Comparison of ENCODE assay signal across 8 mouse cellular contexts in the genomic region with DNA sequence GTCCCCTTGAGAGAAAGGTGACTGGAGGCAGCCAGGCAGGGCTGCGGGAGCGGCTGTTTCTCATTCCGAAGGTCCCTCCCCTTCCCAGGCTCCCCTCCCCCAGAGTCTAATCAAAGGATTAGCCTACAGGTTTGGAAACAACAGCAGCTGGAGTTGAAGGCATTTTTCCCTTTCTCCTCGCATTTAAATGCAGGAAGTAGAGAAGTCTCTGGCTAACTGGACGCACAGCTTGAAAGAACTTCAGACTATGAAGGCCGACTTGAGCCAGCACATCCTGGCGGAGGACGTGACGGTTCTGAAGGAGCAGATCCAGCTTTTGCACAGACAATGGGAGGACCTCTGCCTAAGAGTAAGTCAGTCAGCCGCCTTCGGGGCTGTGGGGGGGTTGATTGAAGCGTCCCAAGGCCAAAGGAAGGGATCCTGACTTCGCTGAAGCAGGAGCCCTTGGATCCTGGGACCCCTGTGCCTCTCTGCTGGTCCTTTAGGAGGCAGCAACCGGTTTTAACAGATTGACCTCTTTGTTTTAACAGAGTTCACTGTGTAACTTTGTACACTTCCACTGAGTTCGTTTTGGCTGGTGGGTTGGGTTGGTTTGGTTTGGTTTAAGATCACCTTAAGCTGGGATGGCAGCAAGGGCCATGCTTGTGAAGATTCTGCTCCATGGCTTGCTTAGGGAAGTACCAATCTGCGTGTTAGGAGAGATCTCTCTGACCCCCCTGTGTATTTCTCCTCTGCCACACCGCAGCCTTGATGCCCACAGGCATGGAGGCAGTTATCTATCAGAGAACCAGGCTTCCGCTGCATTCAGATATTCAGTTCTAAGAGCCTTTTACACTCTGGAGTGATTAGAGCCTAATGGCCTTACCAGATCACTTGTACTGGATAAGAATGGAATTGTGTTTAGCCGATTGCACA.
DNase-seq lines count a peak whose midpoint lies in the region; ATAC-seq and TF ChIP-seq lines count a peak whose summit lies in the region.

No protein-coding gene starts in this region.

- H3K36me3 ChIP-seq in testis, adult 2 months (ENCODE audit: control insufficient read depth, insufficient read depth, low read length), result no peaks in the 10 kb centered on the region
- peaks cover 14% of the 10 kb centered on the region for H3K36me3 ChIP-seq in heart, embryonic 16.5 days (ENCODE audit: control insufficient read depth, insufficient read depth)
- H3K36me3 ChIP-seq in limb, embryonic 13.5 days, result peaks cover 32% of the 10 kb centered on the region

- H3K4me2 ChIP-seq in heart, embryonic 16.5 days (ENCODE audit: low read depth, low read length), result peak overlapping the region; percentile 47
- peak overlapping the region; percentile 66 for H3K4me2 ChIP-seq in limb, embryonic 13.5 days (replicated peaks)

- no peak overlapping the region for H3K4me3 ChIP-seq in testis, adult 2 months (ENCODE audit: control insufficient read depth, low read depth, low read length)
- H3K4me3 ChIP-seq in heart, embryonic 16.5 days (ENCODE audit: low read length), result peak overlapping the region; percentile 8
- peak overlapping the region; percentile 47 for H3K4me3 ChIP-seq in limb, embryonic 13.5 days

- H3K9me3 ChIP-seq in heart, embryonic 16.5 days (replicated peaks; ENCODE audit: control insufficient read depth, low read length), result no peaks in the 10 kb centered on the region
- H3K9me3 ChIP-seq in limb, embryonic 13.5 days, result no peaks in the 10 kb centered on the region

- DNase-seq in testis, postnatal 14 days (ENCODE audit: low spot score), result no peak
- no peak for DNase-seq in right cerebral cortex, adult 2 months (ENCODE audit: low spot score in 2 of 2)
- DNase-seq in thymus, postnatal 25 days, result no peak
- no peak for DNase-seq in adrenal gland, postnatal 25 days
- DNase-seq in spleen, postnatal 10 days (ENCODE audit: low spot score in 2 of 2), result no peak

- peak overlapping the region; percentile 5; the same call in 1 of the 2 replicates for H3K27ac ChIP-seq in testis, adult 2 months (ENCODE audit: control insufficient read depth, insufficient read depth, low read depth, low read length)
- H3K27ac ChIP-seq in heart, embryonic 16.5 days (ENCODE audit: low read length), result peak overlapping the region; percentile 33
- H3K27ac ChIP-seq in limb, embryonic 13.5 days, result peak overlapping the region; percentile 90

- TF ChIP-seq POLR2A in testis, adult 2 months (IDR thresholded peaks at IDR 0.05; ENCODE audit: control insufficient read depth, low read depth, low read length), result no peak

- WGBS in heart, embryonic 16.5 days, result 29% methylated on average over 19 of the region's 19 CpGs
- WGBS in limb, embryonic 13.5 days, result 6% methylated on average over 19 of the region's 19 CpGs

- H3K9ac ChIP-seq in heart, embryonic 16.5 days (ENCODE audit: low read length), result peak overlapping the region; percentile 42
- peak overlapping the region; percentile 73 for H3K9ac ChIP-seq in limb, embryonic 13.5 days

- ATAC-seq in heart, embryonic 16.5 days (replicated peaks; ENCODE audit: extremely low read depth, insufficient read depth, low FRiP score), result peak; percentile 61
- peak; percentile 64; the same call in 1 of the 2 replicates for ATAC-seq in limb, embryonic 13.5 days (ENCODE audit: low FRiP score, low read depth)

- H3K4me1 ChIP-seq in testis, adult 2 months (ENCODE audit: control insufficient read depth, insufficient read depth, low read length), result no peaks in the 10 kb centered on the region
- peaks cover 12% of the 10 kb centered on the region for H3K4me1 ChIP-seq in heart, embryonic 16.5 days (ENCODE audit: control insufficient read depth, insufficient read depth, low read length)
- peaks cover 28% of the 10 kb centered on the region for H3K4me1 ChIP-seq in limb, embryonic 13.5 days

- no peak for TF ChIP-seq CTCF in testis, adult 2 months (IDR thresholded peaks at IDR 0.05; ENCODE audit: control insufficient read depth, insufficient read depth, insufficient replicate concordance, low read depth, low read length)

- H3K27me3 ChIP-seq in testis, adult 2 months (ENCODE audit: control insufficient read depth, insufficient read depth, low read length), result no peaks in the 10 kb centered on the region
- no peaks in the 10 kb centered on the region for H3K27me3 ChIP-seq in heart, embryonic 16.5 days (ENCODE audit: control insufficient read depth, insufficient read depth, low read length)
- H3K27me3 ChIP-seq in limb, embryonic 13.5 days, result no peaks in the 10 kb centered on the region

Comparison
In these comparisons a context has a peak if more than half of its experiments do, and no peak if none do; other contexts are left out.
1. H3K27ac ChIP-seq: peak in every context shown above with its lines; median percentile 90 in limb, embryonic 13.5 days; 33 in heart, embryonic 16.5 days; 5 in testis, adult 2 months.